Mouse (Mus musculus) urinary bladder, adult 2 months (tissue): ENCODE results near the gene Kif2a. TPM values are rescaled to one million over a fixed set of nuclear protein-coding genes. Genes with fewer than 3 reads are reported as not detected.
"Not testable (repeated sequence)": the region's sequence is repeated elsewhere in the genome, so short reads cannot be mapped to it uniquely, and the experiment has no call there.

Experiments
- DNase-seq: peaks from one replicate; pipeline ENCODE4 v3.0.0; 2022; ENCODE audit warnings: low spot score
- polyA plus RNA-seq: library from polyadenylated mRNA; depleted of rRNA; stranded (reverse); fragments of >200 nt; gene quantifications from 2 replicates; pipeline ENCODE4 v1.2.3, GENCODE M21; 2012

The Kif2a gene
- polyA plus RNA-seq, 1 experiment = 8.0 TPM

GRCm38 (mm10) chr13:107022266-107023171 is 593 bp upstream of the Kif2a start:
- no peak for DNase-seq

- DNase-seq = no peak
These were observed 2.5 kb downstream of the Kif2a start for GRCm38 (mm10) chr13:107019443-107019842.

- DNase-seq = no peak
These were observed 8.0 kb downstream of the Kif2a start for GRCm38 (mm10) chr13:107013926-107014325.

DNA sequence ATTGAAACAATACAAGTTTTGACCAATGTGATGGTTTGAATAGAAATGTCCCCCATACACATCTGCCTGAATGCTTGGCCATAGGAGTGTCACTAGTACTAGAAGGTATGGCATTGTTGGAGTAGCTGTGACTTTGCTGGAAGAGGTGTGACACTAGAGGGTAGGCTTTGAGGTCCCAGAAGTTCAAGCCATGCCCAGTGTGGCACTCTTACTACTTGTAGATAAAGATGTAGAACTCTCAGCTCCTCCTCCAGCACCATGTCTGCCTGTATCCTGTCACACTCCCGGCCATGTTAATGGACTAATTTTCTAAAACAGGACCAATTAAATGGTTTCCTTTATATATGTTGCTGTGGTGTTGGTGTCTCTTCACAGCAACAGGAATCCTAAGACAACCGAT is 10.3 kb downstream of the Kif2a start:
- no peak for DNase-seq

DNA sequence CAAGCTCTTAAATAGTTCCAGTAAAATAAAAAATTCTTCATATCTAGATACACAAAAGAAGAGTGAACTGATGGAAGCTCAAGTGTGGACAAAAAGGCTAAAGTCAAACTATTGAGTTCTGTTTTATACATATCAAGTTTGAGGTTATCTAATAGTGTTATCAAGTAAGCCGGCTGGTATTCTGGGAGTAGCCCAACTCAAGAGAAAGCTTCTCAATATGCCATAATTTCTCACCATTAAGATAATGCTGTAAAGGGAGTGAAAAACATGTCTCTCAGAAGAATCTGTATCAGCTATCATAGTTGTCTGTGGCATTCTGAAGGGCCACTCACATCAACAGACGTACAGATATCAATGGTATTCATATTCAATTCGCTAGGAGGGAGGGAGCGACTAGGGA is 13.8 kb downstream of the Kif2a start:
- no peak for DNase-seq

- DNase-seq = no peak
These were observed 18.7 kb downstream of the Kif2a start for GRCm38 (mm10) chr13:107003211-107003610.

- no peak for DNase-seq
These were observed 23.3 kb downstream of the Kif2a start for GRCm38 (mm10) chr13:106998671-106999070.

DNA sequence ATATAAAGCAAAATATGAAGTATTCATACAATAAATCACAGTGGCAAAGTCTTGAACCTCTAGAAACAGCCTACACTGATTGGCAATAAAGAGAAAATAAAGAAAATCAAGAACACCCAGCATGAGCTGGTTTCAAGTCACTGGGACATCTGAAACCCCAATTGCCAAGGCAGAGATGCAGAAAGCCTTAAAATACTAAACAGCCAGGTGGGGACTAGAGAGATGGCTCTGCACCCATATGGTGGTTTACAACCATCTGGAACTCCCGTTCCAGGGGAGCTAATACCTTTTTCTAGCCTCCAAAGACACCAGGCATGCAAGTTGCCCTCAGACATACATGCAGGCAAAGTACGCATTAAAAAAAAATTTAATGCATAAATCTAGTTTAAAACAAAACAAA is 23.9 kb downstream of the Kif2a start:
- no peak for DNase-seq

DNA sequence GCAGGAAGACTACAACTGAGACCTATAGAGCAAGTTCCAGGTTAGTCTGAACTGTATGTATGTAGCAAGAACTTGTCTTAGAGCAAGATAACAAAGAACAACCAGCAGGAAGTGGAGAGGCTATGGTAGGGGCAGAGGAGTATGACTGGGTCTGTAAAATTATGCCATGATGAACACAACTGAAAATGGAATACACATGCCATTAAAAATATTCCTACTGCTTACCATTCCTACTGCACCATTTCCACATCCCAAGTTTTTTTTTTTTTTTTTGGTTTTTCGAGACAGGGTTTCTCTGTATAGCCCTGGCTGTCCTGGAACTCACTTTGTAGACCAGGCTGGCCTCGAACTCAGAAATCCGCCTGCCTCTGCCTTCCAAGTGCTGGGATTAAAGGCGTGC is 24.4 kb downstream of the Kif2a start:
- DNase-seq = not testable (repeated sequence)

DNA sequence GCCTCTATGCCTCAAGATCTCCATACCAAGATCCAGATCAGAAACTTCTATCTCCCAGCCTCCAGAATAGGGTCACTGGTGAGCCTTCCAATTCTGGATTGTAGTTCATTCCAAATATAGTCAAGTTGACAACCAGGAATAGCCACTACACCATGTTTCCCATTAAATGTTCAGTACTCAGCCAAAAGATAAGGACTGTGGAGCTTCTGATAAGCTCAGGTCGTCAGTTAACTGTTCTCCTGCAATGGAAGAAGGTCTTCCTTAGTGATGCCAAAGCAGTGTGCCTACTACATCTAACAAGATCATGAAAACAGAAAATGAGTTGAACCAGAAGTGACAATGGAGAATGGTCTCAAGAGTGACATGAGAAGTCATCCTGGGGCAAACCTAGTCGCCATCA is 25.0 kb downstream of the Kif2a start:
- DNase-seq = no peak

DNA sequence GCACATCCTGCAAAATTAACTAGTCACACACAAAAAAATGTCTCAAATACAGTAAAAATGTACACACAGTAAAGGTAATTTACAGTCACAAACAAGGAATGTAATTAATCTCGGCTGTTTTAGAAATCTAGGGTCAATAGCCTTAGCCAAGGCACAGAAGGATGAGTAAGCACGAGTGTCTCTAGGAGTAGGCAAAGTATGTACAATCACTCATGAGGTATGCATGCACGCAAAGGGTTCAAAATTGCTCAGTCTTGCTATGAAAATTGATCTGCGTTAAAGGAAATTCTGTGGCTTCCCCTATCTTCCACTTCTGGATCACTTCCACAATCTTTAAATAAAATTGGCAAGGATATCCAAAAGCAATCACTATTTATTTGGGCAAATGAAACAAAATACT is 60.4 kb downstream of the Kif2a start:
- DNase-seq = no peak

- no peak for DNase-seq
These were observed 61.4 kb downstream of the Kif2a start for GRCm38 (mm10) chr13:106960557-106960956.

DNA sequence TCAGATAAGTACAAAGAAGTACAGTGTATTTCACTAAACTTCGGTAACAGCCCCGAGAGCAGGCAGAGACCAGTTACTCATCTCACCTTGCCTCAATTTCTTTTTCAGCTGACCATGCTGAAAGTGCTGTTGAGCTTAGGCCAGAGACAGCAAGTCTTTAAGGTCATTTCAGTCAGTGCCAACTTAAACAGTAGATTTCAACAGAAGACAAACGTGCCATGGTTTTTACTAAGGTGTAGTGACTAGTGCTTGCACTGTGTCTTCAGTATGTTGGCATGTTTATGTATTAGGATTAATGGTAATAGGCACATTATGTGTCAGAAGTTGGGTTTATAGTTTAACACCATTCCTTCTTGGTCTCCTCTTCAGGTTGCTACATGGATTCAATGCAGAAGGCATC is 63.6 kb downstream of the Kif2a start:
- no peak for DNase-seq

DNA sequence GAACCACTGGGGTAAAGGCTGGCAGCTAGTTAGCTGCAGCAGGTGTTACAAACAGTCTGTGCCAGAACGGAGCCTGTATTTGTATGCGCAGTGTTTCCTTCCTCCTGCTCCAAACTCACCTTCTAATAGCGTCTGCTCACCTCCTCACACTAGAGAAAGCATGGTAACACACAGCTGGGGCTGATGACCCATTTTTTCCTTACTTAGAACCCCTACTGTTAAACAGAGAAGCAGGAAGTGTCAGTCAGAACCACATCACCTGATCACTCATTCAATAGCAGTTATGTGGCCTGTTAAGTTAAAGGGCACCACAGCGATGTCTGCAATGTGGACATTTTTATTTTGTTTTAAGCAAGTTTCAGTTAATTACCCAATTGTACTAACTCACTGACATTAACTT is 64.4 kb downstream of the Kif2a start:
- no peak for DNase-seq

GRCm38 (mm10) chr13:106954880-106955279 is 67.0 kb downstream of the Kif2a start:
- DNase-seq = no peak

GRCm38 (mm10) chr13:106947583-106947982 is 74.3 kb downstream of the Kif2a start:
- DNase-seq = no peak

GRCm38 (mm10) chr13:106946594-106947540 is 75.1 kb downstream of the Kif2a start, which contains the start of gene Dimt1:
Dimt1 (plus strand) TSS chr13:106947127.
- DNase-seq = peak; percentile 84

DNA sequence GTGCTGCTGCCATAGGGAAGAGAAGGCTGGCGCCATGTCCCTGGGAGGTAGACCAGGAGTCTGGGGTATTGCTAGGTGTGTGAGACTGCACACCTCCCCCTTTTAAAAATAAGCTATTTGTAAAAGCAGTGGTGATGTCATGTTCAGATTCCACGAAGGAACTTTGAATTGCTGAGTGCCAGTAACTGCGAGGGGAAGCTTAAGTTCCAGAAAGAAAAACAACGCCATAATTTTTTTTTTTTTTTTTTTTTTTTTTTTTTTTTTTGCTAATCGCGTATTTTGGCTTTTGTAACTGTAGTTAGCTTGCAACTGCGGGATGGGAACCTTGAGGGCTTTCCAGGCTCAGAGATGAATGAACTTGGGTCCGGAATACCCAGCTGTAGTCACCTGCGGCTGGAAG is 76.4 kb downstream of the Kif2a start:
- no peak for DNase-seq

- no peak for DNase-seq
These were observed 79.2 kb downstream of the Kif2a start for GRCm38 (mm10) chr13:106942721-106943120.

DNA sequence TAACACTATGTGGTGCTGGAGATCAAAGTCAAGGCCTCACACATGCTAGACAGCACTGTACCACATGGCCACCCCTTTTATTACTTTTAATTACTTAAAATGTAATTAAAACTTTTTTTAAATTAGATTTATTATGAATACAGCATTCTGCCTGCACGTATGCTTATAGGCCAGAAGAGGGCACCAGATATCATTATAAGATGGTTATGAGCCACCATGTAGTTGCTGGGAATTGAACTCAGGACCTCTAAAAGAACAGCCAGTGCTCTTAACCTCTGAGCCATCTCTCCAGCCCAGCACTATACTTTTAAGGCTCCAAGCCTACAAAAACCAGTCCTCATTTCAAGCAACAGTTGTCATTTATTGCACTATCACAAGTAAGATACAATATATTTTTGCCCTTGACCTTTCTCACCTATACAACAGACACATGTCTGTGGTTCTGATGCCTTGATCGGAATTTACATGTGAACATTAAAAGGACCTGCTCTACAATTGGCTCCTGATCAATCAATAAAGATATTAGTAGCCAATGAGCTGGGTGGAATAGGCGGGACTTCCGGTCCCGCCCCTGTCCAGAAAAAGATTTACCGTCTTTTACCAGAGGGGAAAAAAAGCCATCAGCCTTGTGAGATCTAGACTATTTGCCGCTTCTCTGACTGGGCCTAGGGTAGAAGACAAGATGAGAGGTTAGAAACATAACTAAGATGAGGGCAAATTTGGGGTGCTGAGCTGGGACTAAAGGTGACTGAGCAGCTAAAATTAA is 80.5 kb downstream of the Kif2a start:
- DNase-seq = no peak

DNA sequence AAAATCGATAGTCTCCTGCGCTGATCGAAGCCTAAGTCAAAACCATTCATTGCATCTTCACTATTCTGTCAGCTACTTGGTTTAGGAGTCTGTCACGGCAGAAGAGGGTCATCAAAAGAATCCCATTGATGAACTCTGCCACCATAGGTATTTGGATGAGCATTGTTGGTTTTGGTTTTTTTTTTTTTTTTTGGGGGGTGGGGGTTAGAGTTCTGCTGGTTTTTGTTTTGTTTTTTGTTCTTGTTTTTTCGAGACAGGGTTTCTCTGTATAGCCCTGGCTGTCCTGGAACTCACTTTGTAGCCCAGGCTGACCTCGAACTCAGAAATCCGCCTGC is 84.8 kb downstream of the Kif2a start:
- no peak for DNase-seq
